Mouse (Mus musculus): Measurements from ENCODE around the gene Zfp954.

- TF ChIP-seq POLR2A (IDR thresholded peaks at IDR 0.05; ENCODE audit: borderline replicate concordance, low read depth, low read length) (no peak), CTCF (IDR thresholded peaks at IDR 0.05; ENCODE audit: low read depth, low read length) (no peak)
Measured at GRCm38 (mm10) chr7:7144215-7144614, 22.9 kb upstream of the Zfp954 start.

Measured in bone marrow macrophage, adult 2 months (primary cell).